Mouse (Mus musculus) embryo, embryonic 11 days (tissue): ENCODE results near the gene Gm14085.

Experiments
- DNase-seq: peaks from one replicate; pipeline ENCODE4 v3.0.0-alpha.2; 2015

Gene Gm14085

DNA sequence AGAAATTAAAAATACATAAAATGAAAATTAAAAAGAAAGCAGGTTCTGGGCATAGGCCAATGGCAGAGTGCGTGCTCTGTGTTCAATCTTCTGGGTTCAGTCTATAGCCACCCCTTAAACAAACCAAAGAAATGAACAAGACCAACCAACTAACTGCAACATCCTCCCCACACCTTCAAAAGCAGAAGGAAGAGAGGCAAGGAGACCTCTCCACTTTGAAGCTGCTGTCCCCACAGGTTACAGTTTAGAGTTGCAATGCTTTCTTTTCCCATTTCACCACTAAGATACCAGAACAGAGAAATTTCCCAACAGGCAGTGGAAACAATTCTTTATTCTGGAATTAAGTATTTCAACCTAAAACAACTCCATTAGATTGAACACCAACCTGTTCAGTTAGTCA lies 77.5 kb downstream of the Gm14085 start:
- DNase-seq, result no peak

DNA sequence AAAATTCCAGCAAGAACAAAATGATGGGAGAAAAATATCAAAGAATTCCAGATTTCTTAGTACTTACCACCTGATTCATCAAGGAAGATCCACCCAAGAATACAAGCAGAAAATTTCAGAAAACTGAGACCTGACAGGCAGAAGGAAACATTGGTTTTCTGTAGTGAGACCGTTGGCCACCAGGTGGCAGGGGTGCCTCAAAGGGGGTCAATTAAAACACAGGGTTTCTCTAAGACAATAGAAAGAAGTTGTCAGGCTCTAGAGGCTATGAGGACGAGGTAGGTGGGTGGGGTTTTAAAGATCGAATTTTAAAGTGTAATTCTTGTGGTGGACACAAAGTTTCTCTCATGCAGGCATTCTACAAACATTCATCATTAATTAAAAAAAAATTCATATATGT lies 84.7 kb downstream of the Gm14085 start:
- DNase-seq, result peak; percentile 52

DNA sequence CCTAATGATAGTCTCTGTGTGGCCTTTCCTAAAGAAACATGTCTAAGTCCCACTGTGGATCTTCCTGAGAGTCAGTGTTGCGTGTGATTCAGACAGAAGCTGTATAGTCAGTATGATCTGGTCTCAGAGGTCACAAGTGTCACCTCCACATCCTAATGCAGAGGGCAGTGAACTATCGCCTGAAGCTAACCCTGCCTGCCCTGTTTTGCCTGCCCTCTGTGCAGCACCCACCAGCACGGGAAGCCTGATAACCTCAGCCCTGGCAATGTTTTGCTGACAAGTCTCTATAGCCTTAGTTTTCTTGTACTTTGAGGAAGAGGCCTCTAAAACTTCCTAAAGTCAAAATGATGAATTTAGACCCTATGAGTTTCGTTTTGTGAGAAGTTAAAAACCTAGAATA lies 85.7 kb downstream of the Gm14085 start:
- no peak for DNase-seq

DNA sequence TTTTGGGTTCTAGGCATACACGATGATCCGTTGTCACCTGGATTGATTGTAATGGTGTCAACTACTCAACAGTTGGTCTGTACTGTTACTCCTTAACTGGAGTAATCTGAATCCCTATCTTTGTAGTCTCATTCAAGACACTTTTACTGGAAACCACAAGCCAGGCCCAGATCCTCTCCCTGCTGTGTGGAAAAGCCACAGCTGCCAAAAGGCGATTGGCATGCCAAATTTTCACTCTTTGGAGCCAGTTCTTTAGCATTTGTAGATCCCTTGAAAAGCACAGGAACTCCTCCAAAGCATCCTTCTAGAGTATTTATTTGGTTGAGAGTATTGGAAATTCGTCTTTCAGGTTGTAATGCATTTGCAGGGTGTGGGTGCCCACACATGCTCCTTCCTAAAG lies 86.6 kb downstream of the Gm14085 start:
- no peak for DNase-seq

DNA sequence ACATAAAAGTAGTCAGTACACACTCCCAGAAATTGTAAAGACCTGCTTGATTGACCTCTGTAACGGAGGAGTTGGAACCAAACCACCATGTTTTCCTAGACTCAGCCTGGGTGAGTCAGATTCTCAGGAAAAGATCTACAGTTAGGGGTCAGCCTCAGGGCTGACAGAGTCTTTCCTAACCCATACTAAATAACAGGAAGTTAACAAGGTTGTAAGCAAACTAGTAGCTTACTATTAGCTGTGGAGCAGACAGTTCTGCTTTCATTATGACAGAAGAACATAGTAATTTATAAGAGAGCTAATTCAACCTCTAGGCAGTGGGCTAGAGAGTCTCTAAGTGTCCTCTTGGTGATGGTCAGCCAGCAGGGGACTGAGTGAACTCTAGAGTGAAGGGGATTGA lies 87.7 kb downstream of the Gm14085 start:
- DNase-seq, result no peak

GRCm38 (mm10) chr2:122575470-122575869 lies 90.7 kb downstream of the Gm14085 start:
- DNase-seq, result no peak

GRCm38 (mm10) chr2:122576295-122576694 lies 91.6 kb downstream of the Gm14085 start:
- DNase-seq, result peak; percentile 14

- DNase-seq, result no peak
Observed at GRCm38 (mm10) chr2:122577316-122577715, 92.6 kb downstream of the Gm14085 start.
